Mouse (Mus musculus) testis, postnatal 14 days (tissue): ENCODE measurements around the gene Pwwp2a.
A peak's percentile ranks its signal among the peaks of the same experiment; 100 is the strongest.

Experiments
- DNase-seq: peaks from one replicate; pipeline ENCODE4 v3.0.0; 2021; ENCODE audit warnings: low spot score

The Pwwp2a gene

GRCm38 (mm10) chr11:43727796-43728195, 46.0 kb downstream of the Pwwp2a start:
- no peak for DNase-seq

DNA sequence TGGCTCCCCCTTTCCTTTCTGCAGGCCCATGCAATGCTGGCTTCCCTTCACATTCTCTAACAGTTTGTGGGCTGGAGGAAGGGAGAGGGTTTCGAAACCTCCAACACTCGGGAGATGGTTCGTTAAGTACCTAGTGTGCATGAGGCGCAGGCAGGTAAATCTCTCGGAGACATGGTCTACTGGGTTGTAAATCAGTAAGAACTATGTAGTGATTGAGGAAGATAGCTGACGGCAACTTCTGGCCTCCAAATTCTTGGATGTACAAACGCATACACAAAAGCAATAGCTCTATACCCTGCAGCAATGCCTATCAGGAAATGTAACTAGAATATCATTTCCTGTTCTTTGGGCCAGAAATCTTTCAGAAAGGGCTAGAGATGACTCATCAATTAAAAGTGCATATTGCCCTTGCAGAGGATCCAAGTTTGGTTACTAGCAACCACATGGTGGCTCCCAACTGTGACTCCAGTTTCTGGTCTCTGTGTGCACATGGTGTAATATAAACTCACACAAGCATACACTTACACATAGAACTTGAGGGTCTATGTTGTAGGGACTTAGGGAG, 47.0 kb downstream of the Pwwp2a start:
- DNase-seq, result no peak

GRCm38 (mm10) chr11:43747233-43748226, 65.7 kb downstream of the Pwwp2a start, which contains the start of gene Ttc1:
TSS of gene Ttc1 (minus strand) at chr11:43748008.
- peak; percentile 96 for DNase-seq

GRCm38 (mm10) chr11:43751542-43751941, 69.7 kb downstream of the Pwwp2a start:
- DNase-seq, result no peak

DNA sequence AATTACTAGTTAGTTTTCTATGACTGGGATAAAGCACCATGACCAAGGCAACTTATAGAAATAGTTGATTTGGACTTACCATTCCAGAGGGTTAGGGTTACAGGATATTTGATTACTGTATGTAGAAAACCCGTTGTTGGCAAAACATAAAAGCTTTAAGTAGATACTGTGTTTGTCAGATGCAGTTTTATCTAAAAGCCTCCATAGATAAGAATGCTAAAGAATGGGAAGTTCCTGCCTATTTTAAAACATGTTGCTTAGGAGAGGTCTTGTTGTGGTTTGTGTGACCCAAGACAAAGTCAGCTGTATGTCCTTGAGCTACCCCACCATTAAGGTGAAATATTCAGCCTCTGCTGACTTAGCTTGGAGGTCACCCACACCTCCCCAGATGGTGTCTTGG, 72.8 kb downstream of the Pwwp2a start:
- no peak for DNase-seq

DNA sequence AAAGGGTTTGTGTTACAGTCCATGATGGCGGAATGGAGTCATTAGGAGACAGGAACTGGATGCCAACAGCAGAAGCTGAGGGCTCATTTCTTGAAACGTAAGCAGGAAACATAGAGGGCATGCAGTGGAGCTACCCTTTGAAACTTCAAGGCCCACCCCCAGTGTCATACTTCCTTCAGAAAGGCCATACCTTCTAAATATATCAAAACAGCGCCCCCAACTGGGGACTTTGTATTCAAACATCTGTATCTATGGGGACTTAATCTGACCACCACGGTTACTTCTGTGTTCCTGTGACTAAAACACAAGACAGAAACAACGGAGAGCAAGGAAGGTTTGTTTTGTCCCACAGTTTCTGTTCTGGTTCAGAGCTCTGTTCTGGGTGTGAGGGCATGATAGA, 73.6 kb downstream of the Pwwp2a start:
- no peak for DNase-seq

DNA sequence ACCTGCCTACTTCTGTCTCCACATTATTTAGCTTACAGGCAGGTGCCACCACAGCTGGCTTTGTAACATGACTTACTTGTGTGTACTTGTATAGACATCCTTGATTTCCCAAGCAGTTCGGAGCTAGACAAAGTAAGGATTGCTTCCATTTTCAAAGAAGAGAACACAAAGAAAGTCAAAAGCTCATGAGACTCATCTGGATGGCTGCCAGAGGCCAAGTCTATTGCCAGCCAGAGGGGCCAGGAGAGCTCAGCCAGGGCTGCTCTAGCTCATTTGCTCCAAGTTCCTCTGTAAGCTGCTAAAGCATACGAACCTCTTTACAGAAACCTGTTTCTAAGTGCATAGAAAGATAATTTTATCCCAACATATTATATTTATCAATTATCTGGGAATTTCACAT, 76.6 kb downstream of the Pwwp2a start:
- DNase-seq, result no peak

GRCm38 (mm10) chr11:43766922-43767648, 85.3 kb downstream of the Pwwp2a start:
- peak; percentile 71 for DNase-seq

DNA sequence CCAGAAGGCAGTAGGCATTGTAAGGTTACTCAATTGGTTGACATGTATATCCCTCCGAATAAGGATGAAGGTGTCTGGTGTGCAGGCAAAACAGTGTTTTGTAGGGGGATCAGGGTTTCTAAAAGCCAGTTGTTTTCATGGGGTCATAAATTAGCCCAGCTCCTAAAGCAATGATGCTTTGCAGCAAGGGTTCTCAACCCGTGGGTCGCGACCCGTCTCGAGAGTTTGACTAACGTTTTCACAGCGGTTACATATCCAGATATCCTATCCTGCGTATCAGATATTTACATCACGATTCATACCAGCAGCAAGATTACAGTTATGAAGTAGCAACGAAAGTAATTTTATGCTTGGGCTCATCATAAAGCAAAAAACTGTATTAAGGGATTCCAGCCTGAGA, 86.0 kb downstream of the Pwwp2a start:
- no peak for DNase-seq

DNA sequence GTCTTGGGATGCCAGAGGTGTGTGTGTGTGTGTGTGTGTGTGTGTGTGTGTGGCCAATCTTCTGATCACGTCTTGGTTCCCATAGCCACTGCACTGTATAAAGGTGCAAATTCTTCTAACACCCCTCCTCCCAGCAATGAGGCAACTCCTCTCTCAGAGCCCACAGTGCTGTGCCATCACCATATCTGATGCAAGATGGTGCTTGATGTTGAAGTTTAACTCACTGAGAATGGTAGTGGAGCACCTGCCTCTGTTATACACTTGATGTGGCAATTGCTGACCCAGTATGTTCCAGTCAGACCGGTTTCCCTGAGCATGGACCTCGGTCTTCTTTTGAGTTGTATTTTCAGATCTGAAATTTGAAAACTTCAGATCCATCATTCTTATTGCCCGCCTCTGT, 88.3 kb downstream of the Pwwp2a start:
- DNase-seq, result no peak
